In genomic region chr1:75400493-75401115, GRCm38 (mm10) we compare ENCODE assay signal across 8 mouse cellular contexts. TPM values are rescaled to one million over a fixed set of nuclear protein-coding genes. Genes with fewer than 3 reads are reported as not detected.
DNase-seq lines count a peak whose midpoint lies in the region; ATAC-seq and TF ChIP-seq lines count a peak whose summit lies in the region.

No protein-coding gene starts in this region.

- DNase-seq in heart, postnatal 14 days, result no peak
- DNase-seq in 416B (ENCODE audit: low read depth), result peak; percentile 20
- DNase-seq in forebrain, postnatal 0 days, result no peak
- no peak for DNase-seq in liver, embryonic 14.5 days (ENCODE audit: low read depth in 3 of 3, low spot score in 3 of 3)
- DNase-seq in right cerebral cortex, postnatal 25 days, result no peak
- no peak for DNase-seq in adrenal gland, postnatal 36 days
- no peak for DNase-seq in left cerebral cortex, postnatal 10 days (ENCODE audit: extremely low spot score in 1 of 2, low spot score in 2 of 2)

- H3K9ac ChIP-seq in heart, embryonic 11.5 days (ENCODE audit: low read depth, low read length), result peak overlapping the region; percentile 73
- H3K9ac ChIP-seq in forebrain, postnatal 0 days, result no peak overlapping the region
- no peak overlapping the region for H3K9ac ChIP-seq in liver, embryonic 14.5 days (replicated peaks)

- H3K27me3 ChIP-seq in heart, embryonic 11.5 days (ENCODE audit: control insufficient read depth, insufficient read depth, low read length), result no peaks in the 10 kb centered on the region
- H3K27me3 ChIP-seq in forebrain, postnatal 0 days (ENCODE audit: insufficient read depth, low read length), result no peaks in the 10 kb centered on the region
- H3K27me3 ChIP-seq in liver, embryonic 14.5 days (ENCODE audit: control insufficient read depth, insufficient read depth, low read length), result no peaks in the 10 kb centered on the region

- H3K36me3 ChIP-seq in heart, embryonic 11.5 days (ENCODE audit: control insufficient read depth, insufficient read depth, low read length), result peaks cover 36% of the 10 kb centered on the region
- peaks cover 39% of the 10 kb centered on the region for H3K36me3 ChIP-seq in forebrain, postnatal 0 days (ENCODE audit: insufficient read depth)
- no peaks in the 10 kb centered on the region for H3K36me3 ChIP-seq in liver, embryonic 14.5 days (replicated peaks; ENCODE audit: control insufficient read depth, insufficient read depth, low read depth)

- TF ChIP-seq CTCF in forebrain, postnatal 0 days (IDR thresholded peaks at IDR 0.05; ENCODE audit: low read depth), result no peak
- TF ChIP-seq CTCF in liver, embryonic 14.5 days (IDR thresholded peaks at IDR 0.05; ENCODE audit: low read depth), result no peak

- no peak for ATAC-seq in heart, embryonic 11.5 days (replicated peaks; ENCODE audit: insufficient number of reproducible peaks, low FRiP score, low TSS enrichment)
- no peak for ATAC-seq in forebrain, postnatal 0 days
- ATAC-seq in liver, embryonic 14.5 days (ENCODE audit: insufficient read depth), result no peak

- peak overlapping the region; percentile 99 for H3K27ac ChIP-seq in heart, embryonic 11.5 days (ENCODE audit: low read depth, low read length)
- no peak overlapping the region for H3K27ac ChIP-seq in forebrain, postnatal 0 days (ENCODE audit: low read depth, low read length)
- no peak overlapping the region for H3K27ac ChIP-seq in liver, embryonic 14.5 days

- TF ChIP-seq EP300 in liver, embryonic 14.5 days (IDR thresholded peaks at IDR 0.05; ENCODE audit: low read depth), result no peak

- WGBS in heart, embryonic 11.5 days (ENCODE audit: insufficient replicate concordance), result 27% methylated on average over 6 of the region's 6 CpGs
- WGBS in forebrain, postnatal 0 days, result 39% methylated on average over 6 of the region's 6 CpGs
- WGBS in liver, embryonic 14.5 days (ENCODE audit: insufficient replicate concordance), result 19% methylated on average over 6 of the region's 6 CpGs

- intact Hi-C loops in heart, postnatal 14 days (cut with DNase I), result no loop called here
- intact Hi-C loops in left cerebral cortex, postnatal 10 days (cut with DNase I), result no loop called here

- no peaks in the 10 kb centered on the region for H3K9me3 ChIP-seq in heart, embryonic 11.5 days (replicated peaks; ENCODE audit: control insufficient read depth, low read length)
- H3K9me3 ChIP-seq in forebrain, postnatal 0 days (ENCODE audit: low read length), result no peaks in the 10 kb centered on the region
- no peaks in the 10 kb centered on the region for H3K9me3 ChIP-seq in liver, embryonic 14.5 days (ENCODE audit: control insufficient read depth, low read length)

- peak overlapping the region; percentile 52 for H3K4me3 ChIP-seq in heart, embryonic 11.5 days (ENCODE audit: low read depth, low read length)
- no peak overlapping the region for H3K4me3 ChIP-seq in forebrain, postnatal 0 days (ENCODE audit: low read depth, low read length)
- H3K4me3 ChIP-seq in liver, embryonic 14.5 days (ENCODE audit: insufficient read depth in 1 of 2, low read depth in 2 of 2, low read length in 2 of 2), result no peak overlapping the region; a peak in 2 of 4 replicates

- H3K4me2 ChIP-seq in heart, embryonic 11.5 days, result peak overlapping the region; percentile 72
- 0 out of 2 replicates have a peak overlapping the region, but pooled peaks have one; percentile 2 for H3K4me2 ChIP-seq in forebrain, postnatal 0 days (ENCODE audit: low read depth)
- H3K4me2 ChIP-seq in liver, embryonic 14.5 days (ENCODE audit: low read depth), result peak overlapping the region; percentile 36; the same call in 1 of the 2 replicates

- H3K4me1 ChIP-seq in heart, embryonic 11.5 days (ENCODE audit: control insufficient read depth, insufficient read depth, low read length), result peaks cover 53% of the 10 kb centered on the region
- no peaks in the 10 kb centered on the region for H3K4me1 ChIP-seq in forebrain, postnatal 0 days (ENCODE audit: insufficient read depth)
- H3K4me1 ChIP-seq in liver, embryonic 14.5 days (replicated peaks; ENCODE audit: control insufficient read depth in 2 of 2, insufficient read depth in 2 of 2, low read length in 1 of 2), result peaks cover 0 to 9% of the 10 kb centered on the region in 2 experiments; a peak in 2 of 4 replicates

RNA-seq across cellular contexts. Expression of gene Speg, which starts 25.5 kb away (rescaled TPM):
- 60.7 and 66.5 TPM in 2 replicates for polyA plus RNA-seq in heart, embryonic 11.5 days (2014; fragmentation: Nextera tagmentation; extraction: Ambion mirVana)
- 100 to 1,000 TPM; 125 to 126 TPM for total RNA-seq in heart, postnatal 14 days (2021)
- 44.4 and 56.3 TPM in 2 replicates for total RNA-seq in forebrain, postnatal 0 days (2014; rRNA removed)
- 17.8 and 20.6 TPM in 2 replicates for polyA plus RNA-seq in forebrain, postnatal 0 days (2015; fragmentation: Nextera tagmentation; extraction: Ambion mirVana)
- 8.4 and 8.5 TPM in 2 replicates for polyA plus RNA-seq in liver, embryonic 14.5 days (2012; rRNA removed)
- 8.4 and 9.5 TPM in 2 replicates for polyA plus RNA-seq in liver, embryonic 14.5 days (2014; fragmentation: Nextera tagmentation; extraction: Ambion mirVana)
- total RNA-seq in adrenal gland, postnatal 36 days (2021), result 10 to 100 TPM in 1 of 2 experiments, 1 to 10 TPM in 1; 9.8 to 10.8 TPM
- total RNA-seq in left cerebral cortex, postnatal 10 days (2021), result 100 to 1,000 TPM; 182 to 186 TPM

RNA-seq across cellular contexts. Expression of gene Gmppa, which starts 35.1 kb away (rescaled TPM):
- polyA plus RNA-seq in heart, embryonic 11.5 days (2014; fragmentation: Nextera tagmentation; extraction: Ambion mirVana), result 49.8 and 57.2 TPM in 2 replicates
- 10 to 100 TPM; 32.3 to 32.5 TPM for total RNA-seq in heart, postnatal 14 days (2021)
- 57.3 and 68.3 TPM in 2 replicates for total RNA-seq in forebrain, postnatal 0 days (2014; rRNA removed)
- 64.0 and 64.9 TPM in 2 replicates for polyA plus RNA-seq in forebrain, postnatal 0 days (2015; fragmentation: Nextera tagmentation; extraction: Ambion mirVana)
- polyA plus RNA-seq in liver, embryonic 14.5 days (2012; rRNA removed), result 34.3 and 38.2 TPM in 2 replicates
- polyA plus RNA-seq in liver, embryonic 14.5 days (2014; fragmentation: Nextera tagmentation; extraction: Ambion mirVana), result 22.8 and 31.1 TPM in 2 replicates
- 10 to 100 TPM; 58.7 to 72.1 TPM for total RNA-seq in adrenal gland, postnatal 36 days (2021)
- 10 to 100 TPM; 51.9 to 53.7 TPM for total RNA-seq in left cerebral cortex, postnatal 10 days (2021)

RNA-seq across cellular contexts. Expression of gene Des, which starts 40.5 kb away (rescaled TPM):
- 428 and 477 TPM in 2 replicates for polyA plus RNA-seq in heart, embryonic 11.5 days (2014; fragmentation: Nextera tagmentation; extraction: Ambion mirVana)
- 1,000 to 10,000 TPM; 1,039 to 1,057 TPM for total RNA-seq in heart, postnatal 14 days (2021)
- 1.0 and 1.4 TPM in 2 replicates for total RNA-seq in forebrain, postnatal 0 days (2014; rRNA removed)
- polyA plus RNA-seq in forebrain, postnatal 0 days (2015; fragmentation: Nextera tagmentation; extraction: Ambion mirVana), result 1.2 TPM in 2 replicates
- polyA plus RNA-seq in liver, embryonic 14.5 days (2012; rRNA removed), result 1.1 TPM in 2 replicates
- 1.4 and 2.1 TPM in 2 replicates for polyA plus RNA-seq in liver, embryonic 14.5 days (2014; fragmentation: Nextera tagmentation; extraction: Ambion mirVana)
- 10 to 100 TPM; 18.6 to 19.5 TPM for total RNA-seq in adrenal gland, postnatal 36 days (2021)
- 1 to 10 TPM; 1.5 TPM for total RNA-seq in left cerebral cortex, postnatal 10 days (2021)

RNA-seq across cellular contexts. Expression of gene Asic4, which starts 49.6 kb away (rescaled TPM):
- polyA plus RNA-seq in heart, embryonic 11.5 days (2014; fragmentation: Nextera tagmentation; extraction: Ambion mirVana), result 0.11 TPM in 2 replicates
- not detected for total RNA-seq in heart, postnatal 14 days (2021)
- total RNA-seq in forebrain, postnatal 0 days (2014; rRNA removed), result 21.2 and 21.4 TPM in 2 replicates
- 6.3 and 7.7 TPM in 2 replicates for polyA plus RNA-seq in forebrain, postnatal 0 days (2015; fragmentation: Nextera tagmentation; extraction: Ambion mirVana)
- polyA plus RNA-seq in liver, embryonic 14.5 days (2012; rRNA removed), result 0.03 TPM in 2 replicates
- polyA plus RNA-seq in liver, embryonic 14.5 days (2014; fragmentation: Nextera tagmentation; extraction: Ambion mirVana), result not detected in 2 replicates
- total RNA-seq in adrenal gland, postnatal 36 days (2021), result 1 to 10 TPM; 3.1 to 4.8 TPM
- 10 to 100 TPM; 17.2 to 22.0 TPM for total RNA-seq in left cerebral cortex, postnatal 10 days (2021)

Comparison
In these comparisons a context has a peak if more than half of its experiments do, and no peak if none do; other contexts are left out.
1. H3K4me2 ChIP-seq: peak in every context shown above with its lines; median percentile 72 in heart, embryonic 11.5 days; 36 in liver, embryonic 14.5 days; 2 in forebrain, postnatal 0 days.
2. RNA of gene Des, which starts 40.5 kb away (total RNA-seq): 1,039 to 1,057 TPM in heart, postnatal 14 days; 18.6 to 19.5 TPM in adrenal gland, postnatal 36 days, 1.5 TPM in left cerebral cortex, postnatal 10 days and 1.0 to 1.4 TPM in forebrain, postnatal 0 days; every median in the first group is over 10 times any median in the second.